Mouse (Mus musculus) CD8-positive naive resting alpha-beta T cell, adult 57 days (primary cell): ENCODE measurements around the gene Wdr63. TPM values are rescaled to one million over a fixed set of nuclear protein-coding genes. Genes with fewer than 3 reads are reported as not detected.

Source experiments
- total RNA-seq: library from RNA; stranded (reverse); gene quantifications from one replicate; pipeline ENCODE4 v1.2.4, GENCODE M21; 2023

Wdr63 gene
- total RNA-seq = not detected

DNA sequence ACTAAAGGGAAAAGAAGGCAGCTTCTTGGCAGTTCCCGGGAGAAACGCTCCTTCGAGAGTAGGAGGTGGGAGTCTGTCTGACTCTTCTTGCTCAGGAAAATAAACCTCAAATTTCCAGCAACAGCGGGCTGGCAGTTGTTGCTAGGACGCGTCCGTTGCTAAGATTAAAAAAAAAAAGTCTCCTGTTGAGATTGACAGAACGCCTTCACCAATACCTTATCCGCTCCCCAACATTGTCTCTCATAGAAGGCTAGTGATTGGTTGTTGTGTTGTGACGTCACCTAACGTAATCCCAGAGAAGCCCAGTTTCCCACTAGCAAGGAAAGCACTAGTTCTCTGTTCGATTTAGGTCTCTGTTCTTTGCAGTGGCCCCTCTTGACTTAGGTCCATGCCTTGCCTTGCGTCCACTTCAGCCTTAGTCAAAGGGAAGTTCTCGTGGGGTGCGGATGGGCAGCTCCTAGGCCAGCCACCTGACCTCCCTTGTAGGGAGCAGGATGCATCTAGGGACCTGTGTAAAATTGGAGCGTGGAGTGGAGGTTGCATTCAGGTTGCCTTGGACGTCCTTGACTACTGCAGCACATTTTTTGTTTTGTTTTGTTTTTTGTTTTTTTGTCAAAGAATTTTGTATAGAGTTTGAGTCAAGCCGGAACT lies at the start of gene Wdr63:
Wdr63 (minus strand) TSS at position 210 of the 651 bp plus-strand sequence.

DNA sequence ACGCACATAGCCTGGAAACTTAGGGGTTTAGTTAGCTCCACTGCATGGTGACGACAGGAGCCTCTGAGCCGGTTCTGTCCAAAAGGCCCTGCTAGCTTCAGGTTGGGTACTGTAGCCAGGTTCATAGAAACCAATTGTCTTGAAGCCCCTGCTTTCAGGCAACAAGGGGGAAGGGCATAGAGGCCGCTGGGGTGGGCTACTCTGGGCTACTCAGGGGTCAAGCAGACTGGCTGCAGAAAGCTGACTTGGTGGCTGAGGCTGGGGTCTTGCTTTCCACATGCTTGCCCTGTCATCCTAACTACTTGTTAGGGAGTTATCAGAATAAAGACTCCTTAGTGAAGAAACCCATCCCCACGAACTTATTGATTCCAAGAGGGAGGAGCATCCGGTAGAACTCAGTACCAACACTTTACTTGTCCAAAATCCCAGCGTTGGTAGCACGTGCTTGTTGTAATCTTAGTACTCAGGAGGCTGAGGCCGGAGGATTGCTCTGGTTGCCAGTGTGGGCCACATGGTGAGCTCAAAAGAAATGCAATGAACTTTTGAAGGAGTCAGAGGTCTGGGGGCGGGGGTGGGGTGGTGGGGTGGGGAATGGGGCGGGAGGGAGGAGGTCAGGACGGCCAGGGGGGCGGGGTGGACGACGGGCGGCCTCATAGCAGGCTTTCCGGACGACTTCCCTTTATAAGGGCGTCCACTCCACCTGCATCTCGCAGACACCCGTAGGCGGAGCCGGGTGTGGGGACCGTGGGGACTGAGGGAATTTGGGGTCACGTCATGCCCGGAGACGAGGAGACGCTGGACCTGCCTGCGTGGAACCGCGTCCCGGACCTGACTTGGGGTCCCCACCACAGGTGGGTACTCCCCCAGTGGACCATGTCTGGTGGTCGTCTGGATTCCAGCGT lies 41.5 kb upstream of the Wdr63 start, which contains the start of gene Mcoln2:
Mcoln2 (plus strand) TSS at position 678 of the 902 bp plus-strand sequence.

GRCm38 (mm10) chr3:146117258-146117996 lies 9.5 kb upstream of the Wdr63 start, which contains the start of gene Mcoln3:
Mcoln3 (plus strand) TSS chr3:146117450.

Other genes with a start within 250 kb of the Wdr63 start
- 66.9 TPM for gene Bcl10, start 185.3 kb downstream of the Wdr63 start, total RNA-seq
- 45.1 TPM for gene 2410004B18Rik, start 170.1 kb downstream of the Wdr63 start, total RNA-seq
- gene Syde2, start 120.3 kb downstream of the Wdr63 start, total RNA-seq = 4.5 TPM
- 9.2 TPM for gene Mcoln3, start 9.3 kb upstream of the Wdr63 start, total RNA-seq
- 36.8 TPM for gene Mcoln2, start 41.7 kb upstream of the Wdr63 start, total RNA-seq
- gene Lpar3, start 112.8 kb upstream of the Wdr63 start, total RNA-seq = not detected